Mouse (Mus musculus) neural tube, embryonic 15.5 days (tissue): ENCODE results near the gene Zfp493. TPM values are rescaled to one million over a fixed set of nuclear protein-coding genes. Genes with fewer than 3 reads are reported as not detected.
"Not testable (repeated sequence)": the region's sequence is repeated elsewhere in the genome, so short reads cannot be mapped to it uniquely, and the experiment has no call there.

ENCODE experiments used
- ATAC-seq: fragments of 200-750 bp; cut with Nextera tagmentation; 2 replicates; pipeline ENCODE4 v1.8.0; 2017; ENCODE audit warnings: mild to moderate bottlenecking, moderate TSS enrichment, moderate library complexity; ENCODE audit not compliant: low FRiP score
- H3K27ac ChIP-seq: fragments of 300-500 bp; sonication (generic); replicated peaks from 2 replicates; pipeline ENCODE4 v1.5.1; 2015; ENCODE audit warnings: mild to moderate bottlenecking, inconsistent platforms
- H3K27me3 ChIP-seq: fragments of 300-500 bp; sonication (generic); replicated peaks from 2 replicates; pipeline ENCODE4 v1.6.1; 2015; ENCODE audit warnings: inconsistent platforms
- H3K36me3 ChIP-seq: fragments of 300-500 bp; sonication (generic); 2 replicates; pipeline ENCODE4 v1.6.1; 2015; ENCODE audit warnings: inconsistent platforms
- H3K4me1 ChIP-seq: fragments of 300-500 bp; sonication (generic); 2 replicates; pipeline ENCODE4 v1.6.1; 2015; ENCODE audit warnings: inconsistent platforms
- H3K4me2 ChIP-seq: fragments of 300-500 bp; sonication (generic); 2 replicates; pipeline ENCODE4 v1.6.1; 2015; ENCODE audit warnings: inconsistent platforms, mild to moderate bottlenecking, moderate library complexity
- H3K4me3 ChIP-seq: fragments of 300-500 bp; sonication (generic); replicated peaks from 2 replicates; pipeline ENCODE4 v1.5.1; 2015; ENCODE audit warnings: mild to moderate bottlenecking, inconsistent platforms
- H3K9ac ChIP-seq: fragments of 300-500 bp; sonication (generic); replicated peaks from 2 replicates; pipeline ENCODE4 v1.6.1; 2015; ENCODE audit warnings: mild to moderate bottlenecking, inconsistent platforms
- H3K9me3 ChIP-seq: fragments of 300-500 bp; sonication (generic); replicated peaks from 2 replicates; pipeline ENCODE4 v1.6.1; 2016; ENCODE audit warnings: inconsistent platforms
- WGBS: fragments of 180-500 bp; shearing (Covaris S2); methylation state at CpG from one replicate; pipeline ENCODE4 v1.1.7; 2015; ENCODE audit warnings: mixed read lengths; 5-methylcytosine and 5-hydroxymethylcytosine counted together
- polyA plus RNA-seq: library from polyadenylated mRNA; unstranded; fragments of >200 nt; fragmentation: Nextera tagmentation; extraction: Ambion mirVana; gene quantifications from 2 replicates; pipeline ENCODE4 v1.2.1, GENCODE M21; 2015

Gene Zfp493
- 3.6 and 3.7 TPM in 2 replicates for polyA plus RNA-seq

DNA sequence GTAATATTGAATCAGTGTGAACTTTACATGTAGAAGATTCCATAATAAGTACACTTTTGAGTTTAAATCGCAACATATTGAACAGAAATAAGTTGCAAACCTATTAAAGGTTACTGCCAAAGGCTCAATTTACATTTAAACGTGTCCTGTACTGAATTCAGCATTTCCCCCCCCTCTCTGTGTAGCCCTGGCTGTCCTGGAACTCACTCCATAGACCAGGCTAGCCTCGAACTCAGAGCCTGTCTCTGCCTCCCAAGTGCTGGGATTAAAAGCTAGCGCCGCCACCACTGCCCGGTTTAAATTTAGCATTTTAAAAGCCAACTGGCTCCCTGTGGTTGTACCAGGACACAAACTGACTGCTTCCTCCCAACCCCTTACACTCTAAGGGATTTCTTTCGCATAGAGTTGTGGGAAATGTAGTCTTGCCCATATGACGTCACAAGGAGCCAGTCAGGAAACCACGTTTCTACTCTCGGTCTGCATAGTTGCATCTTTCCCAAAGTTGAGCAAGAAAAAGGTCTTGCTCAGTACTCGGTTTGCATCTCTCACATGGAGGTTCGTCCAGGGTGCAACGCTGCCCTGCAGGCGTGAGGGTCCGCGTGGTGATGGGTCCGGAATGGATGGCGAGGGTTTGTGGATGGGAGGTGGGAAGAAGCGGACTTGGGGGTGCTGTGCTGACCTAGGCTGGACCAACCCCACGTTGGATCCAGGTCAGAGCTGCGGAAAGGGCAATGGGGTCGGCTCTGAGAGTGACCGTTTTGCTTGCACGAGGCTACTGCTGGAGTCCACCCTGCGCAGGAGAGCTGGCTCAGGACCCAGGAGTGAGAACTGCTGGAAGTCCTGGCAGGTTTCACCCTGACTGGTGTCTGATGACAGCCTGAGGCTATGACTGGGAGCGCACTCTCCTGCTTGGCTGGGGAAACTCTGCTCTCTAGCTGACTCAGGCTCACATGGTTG is at the start of gene Zfp493:
TSS of gene Zfp493 (plus strand) at position 429 of the 957 bp plus-strand sequence.
- Histone ChIP-seq H3K27me3 (no peaks in the 10 kb centered on the region), H3K4me2 (peak within 1 kb of the TSS; percentile 72), H3K36me3 (no peaks in the 10 kb centered on the region; the same call in 1 of the 2 replicates), H3K9ac (peak within 1 kb of the TSS; percentile 58), H3K4me1 (peaks cover 5% of the 10 kb centered on the region), H3K27ac (peak within 1 kb of the TSS; percentile 52), H3K9me3 (no peaks in the 10 kb centered on the region), H3K4me3 (peak within 1 kb of the TSS; percentile 58)
- peak; percentile 98 for ATAC-seq
- WGBS: 7% methylated on average over 26 of the region's 26 CpGs

DNA sequence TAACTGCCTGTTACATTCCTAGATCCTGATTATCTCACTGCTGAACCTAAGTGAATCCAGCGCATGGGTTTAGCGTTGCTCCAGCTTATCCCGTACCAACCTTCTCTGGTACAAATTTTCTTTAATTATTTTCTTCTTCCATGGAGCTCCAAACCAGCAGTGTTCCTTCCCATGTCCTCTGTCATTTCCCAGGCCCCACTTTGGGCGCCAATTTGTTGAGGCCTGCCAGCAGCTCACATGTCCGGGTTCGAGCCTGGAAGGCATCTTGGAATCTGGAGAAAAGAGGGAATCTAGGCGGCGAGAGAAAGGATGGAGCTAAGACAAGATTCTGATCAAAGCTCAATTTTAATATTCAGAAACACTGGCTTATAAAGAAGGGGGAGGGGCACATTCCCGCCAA is 45.1 kb upstream of the Zfp493 start:
- not testable (repeated sequence) for ATAC-seq, H3K4me2 ChIP-seq, H3K4me1 ChIP-seq, H3K36me3 ChIP-seq, H3K9ac ChIP-seq, H3K27me3 ChIP-seq, H3K9me3 ChIP-seq, H3K27ac ChIP-seq, H3K4me3 ChIP-seq
- 96% methylated on average over 9 of the region's 9 CpGs for WGBS

DNA sequence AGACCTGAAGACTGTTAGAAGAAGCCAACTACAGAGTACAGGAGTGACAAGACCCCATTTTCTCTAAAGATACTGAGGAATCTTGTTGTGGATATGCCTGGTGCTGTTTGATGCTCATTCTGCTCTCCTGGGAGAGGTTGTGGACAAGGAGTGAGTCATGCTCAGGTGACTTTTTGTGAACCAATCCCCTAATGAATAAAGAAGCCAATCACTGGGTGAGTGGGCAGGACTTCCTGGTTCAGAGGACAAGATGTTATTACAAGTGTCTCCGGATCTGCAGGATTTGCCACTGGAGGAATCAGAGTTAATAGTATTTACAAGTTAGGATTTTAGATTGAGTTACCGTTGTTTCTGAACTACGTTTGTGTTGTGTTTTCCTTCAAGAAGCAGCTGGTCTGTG is 36.6 kb upstream of the Zfp493 start:
- ATAC-seq: no peak
- H3K4me2 ChIP-seq: no peak overlapping the region

DNA sequence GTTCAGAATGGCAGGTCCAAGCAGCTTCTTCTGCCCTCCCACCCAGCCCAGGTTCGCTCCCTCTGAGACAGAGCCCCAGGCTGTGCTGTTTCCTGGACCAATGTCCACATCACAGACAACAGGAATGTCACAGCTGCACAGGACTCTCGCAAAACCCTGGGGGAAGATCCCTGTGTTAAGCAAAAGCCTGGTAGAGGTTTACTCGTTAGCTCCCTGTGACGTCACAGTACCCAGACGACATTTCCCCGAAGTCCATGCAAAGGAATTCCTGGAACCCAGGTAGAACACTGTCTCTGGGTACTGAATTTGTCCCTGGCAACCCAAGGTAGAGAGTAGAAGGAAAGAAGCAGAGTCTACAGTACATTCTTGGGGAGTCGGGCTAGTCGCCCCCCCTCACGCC is 35.6 kb upstream of the Zfp493 start:
- 90% methylated on average over 9 of the region's 9 CpGs for WGBS
- H3K4me2 ChIP-seq: no peak overlapping the region

More for the DNA sequence above, 36.6 kb upstream of the Zfp493 start:
- no peak overlapping the region for H3K27ac ChIP-seq
- no peaks in the 10 kb centered on the region for H3K4me1 ChIP-seq
- peaks cover 11% of the 10 kb centered on the region for H3K36me3 ChIP-seq
- 97% methylated on average over 3 of the region's 3 CpGs for WGBS
- no peaks in the 10 kb centered on the region for H3K9me3 ChIP-seq
- H3K9ac ChIP-seq: no peak overlapping the region
- no peak overlapping the region for H3K4me3 ChIP-seq
- no peaks in the 10 kb centered on the region for H3K27me3 ChIP-seq

DNA sequence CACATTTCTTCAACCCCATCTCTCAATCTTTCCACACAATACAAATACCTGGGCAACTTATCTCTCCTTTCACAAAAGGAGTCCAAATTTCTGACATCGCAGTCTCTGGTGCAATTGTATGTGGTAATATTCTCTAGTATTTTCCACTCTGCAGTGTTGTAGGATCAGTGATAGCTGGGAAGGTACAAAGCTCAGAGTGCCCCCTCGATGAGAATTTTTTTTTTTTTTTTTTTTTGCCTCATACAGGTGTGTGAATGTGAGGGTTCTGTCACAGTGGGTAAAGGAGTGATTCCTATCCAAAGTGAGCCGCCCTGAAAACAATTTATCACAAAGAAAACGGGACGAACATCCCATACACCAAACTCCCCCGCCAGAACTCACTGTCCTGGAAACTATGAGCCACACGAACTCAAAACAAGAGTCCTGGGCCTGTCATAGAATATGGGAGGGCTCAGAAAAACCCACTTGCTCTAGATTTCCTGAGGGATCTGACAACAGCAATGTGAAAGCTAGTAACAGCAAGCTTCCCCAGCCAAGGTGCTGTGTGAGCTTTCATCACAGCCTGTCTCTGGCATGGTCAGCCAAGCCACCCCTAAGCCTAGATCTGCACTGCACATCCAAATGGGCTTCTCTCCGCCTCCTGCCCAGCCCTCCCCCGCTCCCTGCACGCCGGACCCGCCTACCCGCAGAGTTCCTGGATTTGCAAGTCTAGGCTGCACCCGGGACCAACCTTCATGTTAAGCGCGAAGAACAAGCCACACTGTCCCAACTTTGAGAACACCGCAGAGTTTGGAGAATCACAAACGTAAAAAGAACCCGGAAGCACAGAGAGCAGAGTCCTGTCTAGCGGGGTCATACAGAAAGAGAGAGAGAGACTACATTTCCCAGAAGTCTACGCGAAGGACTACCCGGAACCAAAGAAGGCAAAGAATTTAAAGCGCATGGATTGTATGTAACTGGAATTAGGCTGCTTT is 24.9 kb upstream of the Zfp493 start, which contains the start of gene Zfp85:
TSS of gene Zfp85 (minus strand) at position 896 of the 974 bp plus-strand sequence.
- ATAC-seq: peak; percentile 96
- H3K4me1 ChIP-seq: peaks cover 14% of the 10 kb centered on the region
- H3K4me3 ChIP-seq: peak within 1 kb of the TSS; percentile 75
- H3K27ac ChIP-seq: peak within 1 kb of the TSS; percentile 79
- no peaks in the 10 kb centered on the region for H3K27me3 ChIP-seq
- H3K9ac ChIP-seq: peak within 1 kb of the TSS; percentile 60
- WGBS: 9% methylated on average over 24 of the region's 24 CpGs
- peak within 1 kb of the TSS; percentile 73 for H3K4me2 ChIP-seq
- H3K36me3 ChIP-seq: peaks cover 12% of the 10 kb centered on the region
- no peaks in the 10 kb centered on the region for H3K9me3 ChIP-seq

More for the DNA sequence above, 35.6 kb upstream of the Zfp493 start:
- H3K9ac ChIP-seq: no peak overlapping the region
- ATAC-seq: no peak
- H3K36me3 ChIP-seq: peaks cover 20% of the 10 kb centered on the region
- H3K4me3 ChIP-seq: no peak overlapping the region
- no peaks in the 10 kb centered on the region for H3K27me3 ChIP-seq
- H3K9me3 ChIP-seq: 0 out of 2 replicates have a peak, but pooled peaks cover 6% of the 10 kb centered on the region
- H3K4me1 ChIP-seq: no peaks in the 10 kb centered on the region
- no peak overlapping the region for H3K27ac ChIP-seq

DNA sequence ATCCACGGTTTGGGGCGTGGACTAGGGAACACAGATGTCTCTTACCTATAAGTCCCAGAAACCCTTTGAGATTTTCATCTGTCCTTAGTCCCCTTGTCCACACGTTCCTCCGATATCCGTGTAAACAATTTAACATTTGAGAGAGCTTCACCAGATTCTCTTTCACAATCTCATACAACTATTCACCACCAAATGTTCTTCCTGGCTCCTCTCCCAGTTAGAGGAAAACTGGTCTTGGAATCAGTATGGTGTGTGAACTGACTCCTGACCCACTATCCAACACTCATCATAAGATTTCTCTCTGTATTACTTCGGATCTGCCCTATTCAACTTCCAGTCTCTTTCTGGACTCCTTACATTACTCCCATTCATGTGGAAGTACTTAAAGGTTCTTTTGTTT is 23.7 kb upstream of the Zfp493 start:
- H3K27ac ChIP-seq: no peak overlapping the region
- H3K4me2 ChIP-seq: peak overlapping the region; percentile 73
- ATAC-seq: no peak

DNA sequence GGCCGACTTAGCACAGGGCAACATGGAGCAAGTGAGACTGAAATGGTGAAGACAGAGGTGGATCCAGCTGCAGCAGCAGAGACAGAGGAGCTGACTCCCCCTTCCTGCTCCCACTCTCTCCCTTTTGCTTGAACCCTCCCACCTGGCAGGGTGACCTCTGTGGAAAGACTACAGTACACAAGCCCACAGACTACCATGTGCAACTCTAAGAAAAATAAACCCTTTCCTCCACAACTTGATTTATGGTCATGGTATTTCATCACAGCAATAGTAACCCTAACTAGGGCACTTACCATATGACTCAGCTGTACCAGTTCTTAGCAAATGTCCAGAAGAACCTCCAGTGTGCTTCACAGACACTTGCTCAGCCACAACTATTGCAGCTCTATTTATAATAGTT is 19.5 kb upstream of the Zfp493 start:
- H3K4me3 ChIP-seq: no peak overlapping the region
- no peaks in the 10 kb centered on the region for H3K27me3 ChIP-seq
- H3K36me3 ChIP-seq: no peaks in the 10 kb centered on the region
- no peak overlapping the region for H3K27ac ChIP-seq
- no peak overlapping the region for H3K9ac ChIP-seq
- no peaks in the 10 kb centered on the region for H3K9me3 ChIP-seq
- peaks cover 5% of the 10 kb centered on the region; the same call in 1 of the 2 replicates for H3K4me1 ChIP-seq
- no peak overlapping the region for H3K4me2 ChIP-seq
- ATAC-seq: no peak
- 90% methylated on average over 1 of the region's 1 CpGs for whole genome bisulfite sequencing

More for the DNA sequence above, 23.7 kb upstream of the Zfp493 start:
- Histone ChIP-seq H3K27me3 (no peaks in the 10 kb centered on the region), H3K36me3 (peaks cover 9% of the 10 kb centered on the region; the same call in 1 of the 2 replicates), H3K4me3 (no peak overlapping the region), H3K9me3 (no peaks in the 10 kb centered on the region), H3K4me1 (peaks cover 14% of the 10 kb centered on the region), H3K9ac (no peak overlapping the region)
- WGBS: 90% methylated on average over 6 of the region's 6 CpGs

DNA sequence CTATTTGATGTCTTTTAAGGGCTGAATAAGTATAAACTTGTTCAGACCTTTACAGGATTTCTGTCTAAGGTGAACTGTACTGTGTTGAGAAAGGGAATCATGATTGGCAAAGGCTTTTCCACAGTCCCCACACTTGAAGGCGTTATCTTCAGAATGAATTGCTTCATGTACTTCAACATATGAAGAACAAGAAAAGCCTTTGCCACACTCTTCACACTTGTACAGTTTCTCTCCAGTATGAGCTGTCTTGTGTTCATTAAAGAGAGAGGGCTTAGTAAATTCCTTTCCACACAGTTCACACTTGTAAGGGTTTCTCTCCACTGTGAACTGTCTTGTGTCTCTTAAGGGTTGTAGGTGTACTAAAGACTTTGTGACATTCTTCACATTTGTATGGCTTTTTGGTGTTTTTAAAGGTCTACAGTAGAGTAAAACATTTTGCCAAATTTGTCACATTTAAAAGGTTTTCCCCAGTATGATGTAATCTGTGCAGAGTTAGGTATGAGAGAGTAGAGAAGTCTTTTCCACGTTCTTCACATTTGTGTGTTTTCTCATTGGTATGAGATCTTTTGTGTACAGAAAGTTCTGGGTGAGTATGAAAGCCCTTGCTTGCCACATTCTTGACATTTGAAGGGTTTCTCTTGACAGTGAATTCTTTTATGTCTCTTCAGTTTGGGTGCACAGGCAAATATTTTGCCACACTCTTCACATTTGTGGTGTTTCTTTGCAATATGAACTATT is 16.3 kb upstream of the Zfp493 start:
- no peak overlapping the region for H3K9ac ChIP-seq
- no peak overlapping the region for H3K4me3 ChIP-seq
- no peak overlapping the region for H3K27ac ChIP-seq
- H3K4me1 ChIP-seq: no peaks in the 10 kb centered on the region
- no peaks in the 10 kb centered on the region for H3K27me3 ChIP-seq
- H3K4me2 ChIP-seq: no peak overlapping the region
- H3K36me3 ChIP-seq: no peaks in the 10 kb centered on the region
- no peak for ATAC-seq
- H3K9me3 ChIP-seq: no peaks in the 10 kb centered on the region
- WGBS: 86% methylated on average over 2 of the region's 2 CpGs

DNA sequence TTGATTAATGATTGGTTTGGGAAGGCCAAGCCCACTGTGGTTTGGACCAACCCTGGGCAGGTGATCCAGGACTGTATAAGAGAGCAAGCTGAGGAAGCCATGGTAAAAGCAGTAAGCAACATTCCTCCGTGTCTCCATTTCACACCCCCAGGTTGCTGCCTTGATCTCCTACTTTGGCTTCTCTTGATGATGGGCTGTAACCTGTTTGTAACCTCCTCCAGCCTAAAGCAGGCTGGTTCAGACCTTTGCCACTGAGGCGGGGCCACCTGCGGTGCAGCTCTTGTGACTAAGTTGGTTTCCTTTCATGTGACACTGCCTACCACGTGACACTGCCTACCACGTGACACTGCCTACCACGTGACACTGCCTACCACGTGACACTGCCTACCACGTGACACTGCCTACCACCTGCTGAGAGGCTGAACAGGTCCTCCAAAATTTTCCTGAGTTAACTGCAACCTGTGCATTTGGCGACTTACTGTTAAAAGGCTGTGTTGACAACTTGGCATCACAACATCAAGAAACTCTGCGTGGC is 12.5 kb downstream of the Zfp493 start:
- Histone ChIP-seq H3K27ac (no peak overlapping the region), H3K9me3 (0 out of 2 replicates have a peak, but pooled peaks cover 2% of the 10 kb centered on the region)

DNA sequence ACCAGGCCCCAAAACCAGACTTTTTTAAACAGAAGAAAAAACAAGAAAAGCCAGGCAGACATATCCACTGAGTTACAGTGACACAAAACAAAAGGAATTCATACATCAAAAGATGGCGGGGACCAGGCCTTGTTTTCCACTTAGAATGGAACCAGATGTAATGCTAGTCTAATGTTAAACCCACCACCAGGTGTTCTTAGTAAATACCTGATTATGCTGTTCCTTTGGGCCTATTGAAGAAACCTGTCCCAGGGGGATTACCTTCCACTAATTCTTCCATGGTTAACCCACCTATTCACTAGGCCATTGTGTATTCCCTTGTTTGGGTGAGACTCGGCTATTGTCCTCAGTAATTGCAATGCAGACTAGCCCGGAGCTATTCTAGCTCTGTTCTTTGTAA is 19.1 kb downstream of the Zfp493 start:
- 53% methylated on average over 3 of the region's 3 CpGs for WGBS

More for the DNA sequence above, 12.5 kb downstream of the Zfp493 start:
- no peaks in the 10 kb centered on the region for H3K27me3 ChIP-seq
- H3K36me3 ChIP-seq: peaks cover 14% of the 10 kb centered on the region
- H3K4me2 ChIP-seq: no peak overlapping the region
- no peak overlapping the region for H3K9ac ChIP-seq
- H3K4me1 ChIP-seq: no peaks in the 10 kb centered on the region
- no peak for ATAC-seq
- WGBS: 94% methylated on average over 10 of the region's 10 CpGs
- no peak overlapping the region for H3K4me3 ChIP-seq

More for the DNA sequence above, 19.1 kb downstream of the Zfp493 start:
- Histone ChIP-seq H3K4me3 (no peak overlapping the region), H3K4me1 (no peaks in the 10 kb centered on the region), H3K9ac (no peak overlapping the region), H3K27me3 (no peaks in the 10 kb centered on the region), H3K9me3 (no peaks in the 10 kb centered on the region), H3K36me3 (no peaks in the 10 kb centered on the region), H3K27ac (no peak overlapping the region), H3K4me2 (no peak overlapping the region)
- ATAC-seq: no peak
